Mouse (Mus musculus) gastrocnemius, postnatal 4 days (tissue): ENCODE data around the gene Rfesd. TPM values are rescaled to one million over a fixed set of nuclear protein-coding genes. Genes with fewer than 3 reads are reported as not detected.

Experiments used
- DNase-seq, 2 experiments: peaks; one replicate each; pipeline ENCODE4 v3.0.0; 2021 to 2022; ENCODE audit warnings: low spot score in 2 of 2, mixed read lengths in 2 of 2
- long read RNA-seq, 2 experiments: library from polyadenylated mRNA; stranded (forward); transcript quantifications; one replicate each; pipeline ENCODE4 v2.0.0; 2021
- total RNA-seq, 2 experiments: library from RNA; stranded (reverse); gene quantifications; 2 replicates each; pipeline ENCODE4 v1.2.3; 2021

Gene Rfesd
- 10 to 100 TPM; 10.1 to 13.3 TPM for total RNA-seq
- long read RNA-seq, experiment 1, transcript Rfesd-201 (4 exons, 2,807 nt), result major isoform, 14 of 21 reads
- long read RNA-seq, experiment 1, partial matches to known transcripts, result 1 of 21 reads
- long read RNA-seq, experiment 1, other reads (novel, unspliced or antisense), result 2 of 21 reads
- long read RNA-seq, experiment 2, transcript Rfesd-201 (4 exons, 2,807 nt), result major isoform, 6 of 10 reads
- long read RNA-seq, experiment 2, partial matches to known transcripts, result 0 of 10 reads
- long read RNA-seq, experiment 2, other reads (novel, unspliced or antisense), result 0 of 10 reads

GRCm38 (mm10) chr13:76017974-76018843, at the start of gene Rfesd:
Gene Rfesd, minus strand, starts transcription at chr13:76018719.
- peak; percentile 95 to 97 for DNase-seq

- DNase-seq, result no peak
These were observed 45.9 kb upstream of the Rfesd start for GRCm38 (mm10) chr13:76064363-76064945.

GRCm38 (mm10) chr13:76063548-76063947, 45.0 kb upstream of the Rfesd start:
- DNase-seq, result no peak

- no peak for DNase-seq
These were observed 44.0 kb upstream of the Rfesd start for GRCm38 (mm10) chr13:76062569-76062968.

- DNase-seq, result no peak
These were observed 43.6 kb upstream of the Rfesd start for GRCm38 (mm10) chr13:76062126-76062525.

- DNase-seq, result no peak
These were observed 41.1 kb upstream of the Rfesd start for GRCm38 (mm10) chr13:76059591-76059990.

- DNase-seq, result no peak
These were observed 38.9 kb upstream of the Rfesd start for GRCm38 (mm10) chr13:76057267-76058069.

- DNase-seq, result no peak
These were observed 38.4 kb upstream of the Rfesd start, which contains the start of gene Gpr150 for GRCm38 (mm10) chr13:76056896-76057266. Gene Gpr150, minus strand, starts transcription at chr13:76056996.

- peak; percentile 23 to 35 for DNase-seq
These were observed 37.8 kb upstream of the Rfesd start for GRCm38 (mm10) chr13:76056261-76056724.

GRCm38 (mm10) chr13:76055391-76056232, 37.1 kb upstream of the Rfesd start:
- peak in 1 of 2 experiments; percentile 14 for DNase-seq

GRCm38 (mm10) chr13:76044971-76045370, 26.5 kb upstream of the Rfesd start:
- no peak for DNase-seq

- no peak for DNase-seq
These were observed 23.9 kb upstream of the Rfesd start for GRCm38 (mm10) chr13:76042455-76042854.

- DNase-seq, result no peak
These were observed 6.1 kb upstream of the Rfesd start for GRCm38 (mm10) chr13:76024588-76024987.

- no peak for DNase-seq
These were observed 3.3 kb upstream of the Rfesd start for GRCm38 (mm10) chr13:76021782-76022181.

- DNase-seq, result no peak
These were observed 403 bp upstream of the Rfesd start for GRCm38 (mm10) chr13:76018844-76019400.

- no peak for DNase-seq
These were observed 1.1 kb downstream of the Rfesd start for GRCm38 (mm10) chr13:76017465-76017864.

GRCm38 (mm10) chr13:76014511-76014910, 4.0 kb downstream of the Rfesd start:
- no peak for DNase-seq

GRCm38 (mm10) chr13:76003272-76003671, 15.2 kb downstream of the Rfesd start:
- no peak for DNase-seq

- DNase-seq, result no peak
These were observed 26.1 kb downstream of the Rfesd start for GRCm38 (mm10) chr13:75992169-75993028.
